Mouse (Mus musculus) brown adipose tissue, adult 24 weeks (tissue): Measurements from ENCODE around the gene Cd24a. TPM values are rescaled to one million over a fixed set of nuclear protein-coding genes. Genes with fewer than 3 reads are reported as not detected.
A peak's percentile ranks its signal among the peaks of the same experiment; 100 is the strongest.

ENCODE experiments used
- H3K27ac ChIP-seq: fragments of 200-500 bp; replicated peaks from 2 replicates; pipeline ENCODE4 v1.5.1; 2012; ENCODE audit warnings: low read depth, mild to moderate bottlenecking, low read length
- H3K4me1 ChIP-seq: fragments of 200-500 bp; 2 replicates; pipeline ENCODE4 v1.6.1; 2012; ENCODE audit warnings: low read length, mixed read lengths; ENCODE audit not compliant: control insufficient read depth, insufficient read depth, insufficient read length
- H3K4me3 ChIP-seq: fragments of 200-500 bp; 2 replicates; pipeline ENCODE4 v1.5.1; 2012; ENCODE audit warnings: low read depth, mild to moderate bottlenecking, low read length, moderate library complexity; ENCODE audit not compliant: insufficient read depth
- polyA plus RNA-seq: library from polyadenylated mRNA; stranded (reverse); fragments of >200 nt; gene quantifications from 2 replicates; pipeline ENCODE4 v1.2.4, GENCODE M21; 2012; ENCODE audit not compliant: missing spikeins, insufficient read depth, insufficient read length

The Cd24a gene
- polyA plus RNA-seq, 1 experiment: 7.4 TPM

DNA sequence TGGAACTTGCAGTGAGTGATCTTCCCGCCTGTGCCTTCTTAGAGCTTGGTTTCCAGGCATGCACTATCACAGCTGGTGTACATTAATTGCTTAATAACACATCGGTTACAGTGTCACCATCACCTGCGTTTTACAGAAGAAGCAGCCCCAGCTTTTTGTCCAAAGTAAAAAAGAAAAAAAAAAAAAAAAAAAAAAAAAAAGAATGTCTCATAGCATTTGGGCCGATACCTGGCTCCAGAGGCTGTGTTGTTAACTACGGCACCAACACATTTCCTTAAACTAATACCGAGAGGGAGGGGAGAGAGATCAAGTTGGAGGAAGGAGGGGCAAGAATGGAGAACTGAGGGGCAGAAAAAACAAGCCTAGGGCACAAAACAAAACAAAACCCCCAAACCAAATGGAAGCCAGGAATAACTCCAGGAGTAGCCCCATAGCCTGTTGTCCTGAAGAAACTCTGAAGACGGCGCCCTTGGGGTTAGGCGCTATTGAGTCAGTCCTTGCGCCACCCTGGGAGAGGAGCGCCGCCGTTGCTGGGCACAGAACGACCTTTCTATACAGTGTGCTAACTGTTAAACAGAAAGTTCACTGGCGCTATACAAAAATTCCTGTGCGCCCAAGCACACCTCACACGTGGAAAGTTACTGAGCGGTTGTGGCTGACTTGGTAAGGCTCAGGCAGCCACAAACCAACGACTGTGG lies 636 bp upstream of the Cd24a start:
- Histone ChIP-seq H3K4me3 (peak overlapping the region; percentile 37), H3K4me1 (no peaks in the 10 kb centered on the region), H3K27ac (no peak overlapping the region)

DNA sequence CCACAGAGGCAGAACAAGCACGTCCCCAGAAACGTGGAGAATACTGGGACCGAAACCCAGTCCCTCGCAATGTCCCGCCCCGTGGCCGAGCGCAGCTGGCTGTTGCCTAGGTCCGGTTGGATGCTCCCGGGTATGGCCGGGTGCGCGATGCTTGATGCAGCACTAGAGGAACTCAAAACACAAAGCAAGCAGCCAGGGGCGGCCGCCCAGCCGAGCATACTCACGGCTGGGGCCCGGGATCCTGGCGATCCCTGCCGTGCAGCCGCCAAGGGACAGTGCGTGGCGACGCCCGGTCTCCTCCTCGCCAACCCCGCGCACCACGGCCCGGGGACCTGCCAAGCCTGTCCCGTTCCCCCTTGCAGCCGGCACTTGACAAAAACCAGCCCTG lies 276 bp downstream of the Cd24a start:
- Histone ChIP-seq H3K4me1 (no peaks in the 10 kb centered on the region), H3K27ac (no peak overlapping the region), H3K4me3 (peak overlapping the region; percentile 52)

GRCm38 (mm10) chr10:43578754-43579380 lies 783 bp downstream of the Cd24a start:
- no peak overlapping the region for H3K27ac ChIP-seq
- H3K4me1 ChIP-seq: no peaks in the 10 kb centered on the region
- H3K4me3 ChIP-seq: peak overlapping the region; percentile 56

GRCm38 (mm10) chr10:43579381-43580261 lies 1.5 kb downstream of the Cd24a start:
- no peak overlapping the region for H3K27ac ChIP-seq
- peak overlapping the region; percentile 56 for H3K4me3 ChIP-seq
- H3K4me1 ChIP-seq: no peaks in the 10 kb centered on the region

DNA sequence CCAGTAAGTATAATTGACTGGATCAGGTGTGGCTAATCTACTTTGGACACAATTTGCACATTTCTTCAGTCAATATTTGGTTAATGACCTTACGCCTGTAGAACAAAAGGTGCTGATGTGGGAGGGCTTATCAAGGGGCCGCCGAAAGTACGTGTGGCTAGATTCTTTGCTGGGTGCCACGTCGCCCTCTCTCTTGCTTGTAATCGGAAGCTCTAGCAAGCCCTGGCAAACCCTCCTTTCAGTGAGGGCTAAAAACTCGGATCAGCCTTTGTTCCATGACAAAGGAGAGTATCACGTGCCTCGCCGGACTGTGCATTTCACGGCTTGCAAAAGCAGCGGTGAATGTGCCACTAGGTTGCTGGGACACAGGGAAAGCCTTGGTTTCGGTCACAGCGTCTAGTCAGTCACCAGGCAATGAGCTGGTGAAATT lies 2.6 kb downstream of the Cd24a start:
- Histone ChIP-seq H3K27ac (no peak overlapping the region), H3K4me3 (peak overlapping the region; percentile 19), H3K4me1 (no peaks in the 10 kb centered on the region)

- H3K27ac ChIP-seq: no peak overlapping the region
- no peaks in the 10 kb centered on the region for H3K4me1 ChIP-seq
- H3K4me3 ChIP-seq: 0 out of 2 replicates have a peak overlapping the region, but pooled peaks have one; percentile 19
Observed at GRCm38 (mm10) chr10:43581260-43581659, 3.2 kb downstream of the Cd24a start.

- no peaks in the 10 kb centered on the region for H3K4me1 ChIP-seq
- H3K4me3 ChIP-seq: no peak overlapping the region
- no peak overlapping the region for H3K27ac ChIP-seq
Observed at GRCm38 (mm10) chr10:43584538-43584937, 6.5 kb downstream of the Cd24a start.

DNA sequence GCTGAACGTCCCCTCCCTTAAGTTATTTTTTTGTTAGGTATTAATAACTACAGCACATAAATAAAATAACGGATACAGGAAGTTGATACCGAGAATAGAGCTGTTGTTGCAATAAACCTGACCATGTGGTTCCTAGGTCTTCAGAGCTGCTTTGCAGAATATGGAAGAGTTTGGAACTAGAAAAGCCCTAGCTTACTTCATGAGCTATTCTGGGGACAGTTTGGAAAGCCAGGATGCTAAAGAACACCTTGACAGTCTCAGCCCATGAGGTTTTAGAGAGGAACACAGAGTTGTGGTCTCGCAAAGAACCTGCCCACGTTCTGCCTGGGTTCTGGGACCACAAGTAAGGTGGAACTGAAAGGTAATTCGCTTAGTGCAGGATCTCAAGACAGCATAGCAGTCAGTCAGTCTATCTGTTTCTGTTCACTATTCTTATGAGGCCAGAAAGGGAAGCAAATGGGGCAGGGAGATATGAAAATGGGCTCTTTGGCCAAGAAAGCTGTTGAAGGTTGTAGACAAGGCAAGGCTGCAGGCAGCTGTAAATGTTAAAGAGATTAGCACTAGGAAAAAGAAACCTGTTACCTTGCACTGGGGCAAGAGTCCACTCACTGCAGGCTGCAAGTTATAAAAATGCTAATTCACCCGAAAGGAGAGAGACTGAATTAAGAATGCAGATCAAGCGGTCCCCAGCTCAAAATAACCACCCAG lies 10.5 kb downstream of the Cd24a start:
- H3K27ac ChIP-seq: no peak overlapping the region
- no peaks in the 10 kb centered on the region for H3K4me1 ChIP-seq
- no peak overlapping the region for H3K4me3 ChIP-seq

- no peak overlapping the region for H3K4me3 ChIP-seq
- no peaks in the 10 kb centered on the region for H3K4me1 ChIP-seq
- no peak overlapping the region for H3K27ac ChIP-seq
Observed at GRCm38 (mm10) chr10:43591477-43591876, 13.4 kb downstream of the Cd24a start.

- Histone ChIP-seq H3K4me1 (no peaks in the 10 kb centered on the region), H3K4me3 (no peak overlapping the region), H3K27ac (no peak overlapping the region)
Observed at GRCm38 (mm10) chr10:43593182-43593581, 15.1 kb downstream of the Cd24a start.

DNA sequence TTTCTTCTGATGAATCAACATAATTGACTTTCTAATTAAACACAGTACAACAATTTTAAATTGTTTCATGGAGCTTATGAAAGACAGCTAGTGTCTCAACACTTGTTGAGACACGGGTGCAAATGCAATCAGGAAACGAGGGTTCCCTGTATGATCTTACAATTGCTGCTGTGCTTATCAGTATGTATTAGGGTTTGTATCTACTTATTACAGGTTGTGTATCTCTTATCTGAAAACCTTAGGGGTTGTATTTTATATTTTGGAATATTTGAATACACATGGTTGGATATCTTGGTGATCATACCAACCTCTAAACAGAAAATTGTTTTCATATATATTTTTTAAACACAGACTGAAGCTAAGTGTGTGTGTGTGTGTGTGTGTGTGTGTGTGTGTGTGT lies 16.1 kb downstream of the Cd24a start:
- no peak overlapping the region for H3K27ac ChIP-seq
- H3K4me3 ChIP-seq: no peak overlapping the region
- no peaks in the 10 kb centered on the region for H3K4me1 ChIP-seq

DNA sequence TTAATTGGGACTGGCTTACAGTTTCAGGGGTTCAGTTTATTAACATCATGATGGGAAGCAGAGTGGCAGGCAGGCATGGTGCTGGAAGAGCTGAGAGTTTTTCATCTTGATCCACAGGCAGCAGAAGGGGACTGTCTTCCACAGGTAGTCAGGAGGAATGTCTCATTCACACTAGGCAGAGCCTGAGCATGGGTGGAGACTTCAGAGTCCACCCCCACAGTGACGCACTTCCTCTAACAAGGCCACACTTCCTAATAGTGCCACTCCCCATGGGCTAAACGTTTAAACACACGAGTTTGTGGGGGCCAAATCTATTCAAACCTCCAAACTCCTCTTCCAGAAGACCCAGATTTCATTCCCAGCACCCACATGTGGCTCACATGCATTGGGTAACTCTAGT lies 16.8 kb downstream of the Cd24a start:
- Histone ChIP-seq H3K27ac (no peak overlapping the region), H3K4me3 (no peak overlapping the region), H3K4me1 (no peaks in the 10 kb centered on the region)

- Histone ChIP-seq H3K4me3 (no peak overlapping the region), H3K27ac (no peak overlapping the region), H3K4me1 (no peaks in the 10 kb centered on the region)
Observed at GRCm38 (mm10) chr10:43598067-43598726, 20.1 kb downstream of the Cd24a start.

- Histone ChIP-seq H3K4me1 (no peaks in the 10 kb centered on the region), H3K27ac (no peak overlapping the region), H3K4me3 (no peak overlapping the region)
Observed at GRCm38 (mm10) chr10:43601039-43601438, 23.0 kb downstream of the Cd24a start.
